Mouse (Mus musculus) hindbrain, embryonic 11.5 days (tissue): ENCODE measurements at regions not wholly inside any gene's neighbourhood (a gene's known extent, or its start where the extent isn't known, plus 50 kb on each side); places are given as distances from the start of the nearest gene placed in this dataset.

Experiments used
- ATAC-seq: fragments of 200-750 bp; cut with Nextera tagmentation; 2 replicates; pipeline ENCODE4 v1.8.0; 2017; ENCODE audit warnings: mild to moderate bottlenecking, moderate TSS enrichment, moderate library complexity; ENCODE audit not compliant: low FRiP score
- DNase-seq: peaks from one replicate; pipeline ENCODE4 v3.0.0-alpha.2; 2015; ENCODE audit warnings: low spot score
- H3K27ac ChIP-seq: fragments of 300-500 bp; sonication (generic); 2 replicates; pipeline ENCODE4 v1.5.1; 2014; ENCODE audit warnings: mild to moderate bottlenecking, low read depth, low read length
- H3K27me3 ChIP-seq: fragments of 300-500 bp; sonication (generic); 2 replicates; pipeline ENCODE4 v1.6.1; 2014; ENCODE audit warnings: mild to moderate bottlenecking, low read length, moderate library complexity, mixed read lengths; ENCODE audit not compliant: control insufficient read depth, insufficient read depth
- H3K36me3 ChIP-seq: fragments of 300-500 bp; sonication (generic); 2 replicates; pipeline ENCODE4 v1.6.1; 2014; ENCODE audit warnings: mild to moderate bottlenecking, low read length, moderate library complexity, mixed read lengths; ENCODE audit not compliant: control insufficient read depth, insufficient read depth
- H3K4me1 ChIP-seq: fragments of 300-500 bp; sonication (generic); replicated peaks from 2 replicates; pipeline ENCODE4 v1.6.1; 2014; ENCODE audit warnings: low read length, mixed read lengths; ENCODE audit not compliant: control insufficient read depth, insufficient read depth
- H3K4me2 ChIP-seq: fragments of 300-500 bp; sonication (generic); replicated peaks from 2 replicates; pipeline ENCODE4 v1.6.1; 2014; ENCODE audit warnings: mild to moderate bottlenecking, low read depth, low read length
- H3K4me3 ChIP-seq: fragments of 300-500 bp; sonication (generic); 2 replicates; pipeline ENCODE4 v1.5.1; 2014; ENCODE audit warnings: low read depth, low read length
- H3K9ac ChIP-seq: fragments of 300-500 bp; sonication (generic); 2 replicates; pipeline ENCODE4 v1.6.1; 2014; ENCODE audit warnings: low read depth, low read length
- H3K9me3 ChIP-seq: fragments of 300-500 bp; sonication (generic); 2 replicates; pipeline ENCODE4 v1.6.1; 2016; ENCODE audit warnings: low read length; ENCODE audit not compliant: control insufficient read depth
- WGBS: fragments of 180-500 bp; shearing (Covaris S2); extraction: QIAGEN DNeasy Blood & Tissue Kit; methylation state at CpG from one replicate; pipeline ENCODE4 v1.1.7; 2014; 5-methylcytosine and 5-hydroxymethylcytosine counted together

DNA sequence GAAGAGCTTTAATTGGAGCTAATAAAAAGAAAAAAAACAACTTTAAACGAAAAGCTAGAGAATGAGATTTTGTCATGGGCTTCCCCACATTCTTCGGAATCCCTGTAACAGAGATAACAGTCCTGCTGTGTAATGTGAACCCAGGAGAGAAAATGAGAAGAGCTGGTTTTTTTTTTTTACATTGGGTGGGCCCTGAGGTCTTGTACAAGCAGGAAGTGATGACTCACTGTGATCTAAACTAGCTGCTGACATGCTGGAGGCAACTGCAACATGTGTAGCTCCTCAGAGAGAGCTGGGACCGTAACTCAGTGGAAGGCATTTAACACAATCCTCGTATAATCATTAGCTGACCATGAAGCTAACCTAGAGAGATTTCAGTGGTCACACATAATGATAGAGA lies 393.8 kb upstream of the Trib2 start:
- ATAC-seq: no peak
- no peaks in the 10 kb centered on the region for H3K36me3 ChIP-seq
- no peak overlapping the region for H3K4me3 ChIP-seq
- no peak overlapping the region for H3K4me2 ChIP-seq
- H3K9me3 ChIP-seq: no peaks in the 10 kb centered on the region
- no peak overlapping the region for H3K27ac ChIP-seq
- no peak overlapping the region for H3K9ac ChIP-seq
- no peak for DNase-seq
- 68% methylated on average over 4 of the region's 4 CpGs for WGBS
- H3K27me3 ChIP-seq: no peaks in the 10 kb centered on the region
- H3K4me1 ChIP-seq: no peaks in the 10 kb centered on the region

- 73% methylated on average over 2 of the region's 2 CpGs for WGBS
- Histone ChIP-seq H3K4me1 (no peaks in the 10 kb centered on the region), H3K27me3 (no peaks in the 10 kb centered on the region), H3K36me3 (no peaks in the 10 kb centered on the region), H3K4me3 (no peak overlapping the region), H3K4me2 (no peak overlapping the region), H3K9me3 (no peaks in the 10 kb centered on the region), H3K27ac (no peak overlapping the region), H3K9ac (no peak overlapping the region)
- no peak for DNase-seq
- ATAC-seq: no peak
These were observed 393.4 kb upstream of the Trib2 start for GRCm38 (mm10) chr12:16210111-16210510.

DNA sequence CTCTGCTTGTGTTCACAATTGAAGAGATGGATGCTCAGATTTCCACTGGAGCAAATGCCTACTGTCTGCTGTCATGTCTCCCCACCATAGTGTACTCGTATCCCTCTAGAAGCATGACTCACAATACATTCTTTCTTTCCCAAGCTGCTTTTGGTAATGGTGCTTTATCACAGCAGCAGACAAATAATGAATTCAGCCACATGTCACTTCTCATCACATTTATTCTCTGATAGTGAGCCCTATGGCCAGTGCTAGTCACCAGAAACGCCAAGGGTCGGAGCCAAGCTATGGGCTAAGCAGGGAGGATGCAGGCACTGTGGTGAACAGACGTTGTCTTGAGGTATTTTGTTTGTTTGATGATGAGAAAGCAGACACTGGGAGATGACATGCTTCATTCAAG lies 388.2 kb upstream of the Trib2 start:
- Histone ChIP-seq H3K4me1 (no peaks in the 10 kb centered on the region), H3K36me3 (no peaks in the 10 kb centered on the region), H3K27ac (no peak overlapping the region), H3K4me3 (no peak overlapping the region), H3K9me3 (no peaks in the 10 kb centered on the region), H3K4me2 (no peak overlapping the region), H3K27me3 (no peaks in the 10 kb centered on the region), H3K9ac (no peak overlapping the region)
- 83% methylated on average over 4 of the region's 4 CpGs for WGBS
- ATAC-seq (no peak), DNase-seq (no peak)

DNA sequence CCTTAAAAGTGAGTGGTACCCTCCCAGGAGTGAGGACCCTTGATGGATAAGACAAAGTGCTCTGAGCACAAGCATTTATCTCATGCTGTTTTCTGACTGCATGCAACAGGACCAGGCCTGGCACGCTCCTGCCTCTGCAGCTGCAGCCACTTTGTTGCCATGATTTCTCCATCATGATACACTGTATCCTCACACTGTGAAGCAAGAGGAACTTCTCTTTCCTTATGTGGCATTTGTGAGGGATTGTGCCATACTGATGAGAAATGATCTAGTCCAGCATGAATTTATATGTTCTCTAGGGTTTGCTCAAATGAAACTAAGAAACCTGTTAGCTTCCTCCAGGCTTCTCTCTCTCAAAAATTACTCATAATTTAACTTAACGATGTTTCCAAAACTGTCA lies 380.2 kb upstream of the Trib2 start:
- Histone ChIP-seq H3K27me3 (no peaks in the 10 kb centered on the region), H3K4me2 (no peak overlapping the region), H3K4me1 (no peaks in the 10 kb centered on the region), H3K36me3 (no peaks in the 10 kb centered on the region), H3K9ac (no peak overlapping the region), H3K27ac (no peak overlapping the region), H3K9me3 (no peaks in the 10 kb centered on the region), H3K4me3 (no peak overlapping the region)
- no peak for ATAC-seq
- DNase-seq: no peak
- 87% methylated on average over 2 of the region's 2 CpGs for WGBS

GRCm38 (mm10) chr12:16191803-16192389 lies 375.2 kb upstream of the Trib2 start:
- no peak overlapping the region for H3K9ac ChIP-seq
- H3K4me3 ChIP-seq: no peak overlapping the region
- ATAC-seq (no peak), DNase-seq (no peak)
- H3K9me3 ChIP-seq: no peaks in the 10 kb centered on the region
- WGBS: 91% methylated on average over 3 of the region's 3 CpGs
- H3K27ac ChIP-seq: no peak overlapping the region
- H3K36me3 ChIP-seq: no peaks in the 10 kb centered on the region
- H3K27me3 ChIP-seq: no peaks in the 10 kb centered on the region
- no peaks in the 10 kb centered on the region for H3K4me1 ChIP-seq
- H3K4me2 ChIP-seq: no peak overlapping the region

- DNase-seq (no peak), ATAC-seq (no peak)
- H3K36me3 ChIP-seq: no peaks in the 10 kb centered on the region
- H3K9ac ChIP-seq: no peak overlapping the region
- no peaks in the 10 kb centered on the region for H3K27me3 ChIP-seq
- no peaks in the 10 kb centered on the region for H3K4me1 ChIP-seq
- H3K4me3 ChIP-seq: no peak overlapping the region
- WGBS: 69% methylated on average over 3 of the region's 3 CpGs
- H3K27ac ChIP-seq: no peak overlapping the region
- no peak overlapping the region for H3K4me2 ChIP-seq
- no peaks in the 10 kb centered on the region for H3K9me3 ChIP-seq
These were observed 374.0 kb upstream of the Trib2 start for GRCm38 (mm10) chr12:16190706-16191105.

DNA sequence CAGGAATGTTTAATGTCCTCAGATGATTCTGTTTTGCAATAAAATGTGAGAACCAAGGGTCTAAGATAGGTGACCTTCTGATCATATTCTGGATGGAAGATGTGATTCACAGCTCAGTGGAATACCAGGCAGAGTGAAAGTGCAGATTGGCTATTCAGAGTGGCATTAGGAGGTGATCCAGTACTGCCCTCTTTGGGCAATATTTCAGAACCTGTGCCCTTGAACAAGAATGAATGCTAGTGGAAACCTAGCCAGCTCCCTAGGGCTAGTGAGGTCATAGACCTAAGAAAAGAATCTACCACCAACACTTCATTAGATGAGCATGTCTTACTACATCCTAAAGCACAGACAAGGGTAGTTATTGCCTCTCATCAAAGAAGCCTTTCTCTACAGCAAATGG lies 372.7 kb upstream of the Trib2 start:
- Histone ChIP-seq H3K4me3 (no peak overlapping the region), H3K27me3 (no peaks in the 10 kb centered on the region), H3K4me2 (no peak overlapping the region), H3K27ac (no peak overlapping the region), H3K4me1 (no peaks in the 10 kb centered on the region), H3K36me3 (no peaks in the 10 kb centered on the region), H3K9me3 (no peaks in the 10 kb centered on the region), H3K9ac (no peak overlapping the region)
- DNase-seq (no peak), ATAC-seq (no peak)

GRCm38 (mm10) chr12:16185976-16186515 lies 369.3 kb upstream of the Trib2 start:
- no peaks in the 10 kb centered on the region for H3K27me3 ChIP-seq
- H3K36me3 ChIP-seq: no peaks in the 10 kb centered on the region
- H3K27ac ChIP-seq: no peak overlapping the region
- H3K9me3 ChIP-seq: no peaks in the 10 kb centered on the region
- no peak overlapping the region for H3K9ac ChIP-seq
- no peaks in the 10 kb centered on the region for H3K4me1 ChIP-seq
- H3K4me2 ChIP-seq: no peak overlapping the region
- WGBS: 60% methylated on average over 12 of the region's 12 CpGs
- ATAC-seq (no peak), DNase-seq (no peak)
- no peak overlapping the region for H3K4me3 ChIP-seq

DNA sequence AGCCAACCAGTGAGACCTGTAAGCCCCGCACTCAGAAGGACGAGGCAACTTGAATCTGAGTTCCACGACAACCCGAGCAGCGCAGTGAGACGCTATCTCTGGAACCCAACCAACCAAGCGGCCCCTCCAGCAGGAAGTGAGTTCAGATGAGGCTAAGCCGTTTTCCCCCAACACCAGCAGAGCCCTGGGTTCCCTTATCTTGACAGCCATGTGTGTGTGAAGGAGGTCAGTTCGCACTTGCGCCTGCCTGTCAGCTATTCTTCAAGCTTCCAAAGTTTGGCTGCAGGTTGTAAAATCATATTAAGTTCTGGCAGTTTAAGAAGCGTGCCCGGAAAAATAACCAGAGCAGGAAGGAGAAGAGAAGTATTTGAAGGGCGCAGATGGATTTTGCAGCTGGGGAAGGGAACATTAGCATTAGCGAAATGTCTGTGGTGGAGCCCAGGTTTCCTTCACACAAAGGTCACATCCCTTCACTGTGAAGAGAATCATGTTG lies 368.8 kb upstream of the Trib2 start:
- no peak overlapping the region for H3K9ac ChIP-seq
- H3K4me1 ChIP-seq: no peaks in the 10 kb centered on the region
- 75% methylated on average over 14 of the region's 14 CpGs for WGBS
- no peaks in the 10 kb centered on the region for H3K9me3 ChIP-seq
- DNase-seq (no peak), ATAC-seq (no peak)
- no peaks in the 10 kb centered on the region for H3K36me3 ChIP-seq
- no peak overlapping the region for H3K4me3 ChIP-seq
- H3K4me2 ChIP-seq: no peak overlapping the region
- H3K27me3 ChIP-seq: no peaks in the 10 kb centered on the region
- no peak overlapping the region for H3K27ac ChIP-seq
